Mouse (Mus musculus) bone marrow macrophage, adult 2 months (primary cell): Measurements from ENCODE around the gene Ugt3a2.

ENCODE experiments used
- CTCF ChIP-seq: IDR thresholded peaks from 2 replicates; pipeline ENCODE4 v1.5.1; 2012; ENCODE audit warnings: low read depth, mild to moderate bottlenecking, low read length, moderate library complexity
- POLR2A ChIP-seq: IDR thresholded peaks from 2 replicates; pipeline ENCODE4 v1.6.1; 2012; ENCODE audit warnings: mild to moderate bottlenecking, low read depth, low read length, borderline replicate concordance

DNA sequence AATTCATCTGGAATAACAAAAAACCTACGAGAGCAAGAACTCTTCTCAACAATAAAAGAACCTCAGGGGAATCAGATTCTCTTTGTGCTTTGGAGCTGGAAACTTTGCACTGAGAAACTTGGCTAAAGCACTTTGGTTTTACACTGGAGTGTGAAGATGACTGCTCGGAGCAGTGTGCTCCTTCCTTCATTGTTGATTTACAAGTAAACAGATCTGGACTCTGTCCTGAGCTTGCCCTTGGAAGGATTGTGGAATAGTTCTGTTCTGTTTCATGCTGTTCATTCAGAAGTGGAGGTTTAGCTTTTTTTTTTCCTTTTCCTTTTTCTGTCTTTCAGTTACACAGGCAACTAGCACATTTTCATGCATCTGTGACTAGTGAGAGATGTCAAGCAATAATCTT lies 754 bp upstream of the Ugt3a2 start:
- no peak for TF ChIP-seq POLR2A
- TF ChIP-seq CTCF = no peak
